Mouse (Mus musculus) liver, embryonic 15.5 days (tissue): ENCODE measurements around the gene Ggact. TPM values are rescaled to one million over a fixed set of nuclear protein-coding genes. Genes with fewer than 3 reads are reported as not detected.

Experiments
- ATAC-seq: fragments of 200-750 bp; cut with Nextera tagmentation; 2 replicates; pipeline ENCODE4 v1.8.0; 2017; ENCODE audit warnings: moderate number of reproducible peaks, mild to moderate bottlenecking, moderate library complexity; ENCODE audit not compliant: insufficient read depth
- H3K27ac ChIP-seq: fragments of 300-500 bp; sonication (generic); replicated peaks from 2 replicates; pipeline ENCODE4 v1.5.1; 2015; ENCODE audit warnings: mild to moderate bottlenecking, inconsistent platforms
- H3K27me3 ChIP-seq: fragments of 300-500 bp; sonication (generic); 2 replicates; pipeline ENCODE4 v1.6.1; 2015; ENCODE audit warnings: mild to moderate bottlenecking, inconsistent platforms
- H3K36me3 ChIP-seq: fragments of 300-500 bp; sonication (generic); replicated peaks from 2 replicates; pipeline ENCODE4 v1.6.1; 2015; ENCODE audit warnings: moderate library complexity, mild to moderate bottlenecking, inconsistent platforms
- H3K4me1 ChIP-seq: fragments of 300-500 bp; sonication (generic); replicated peaks from 2 replicates; pipeline ENCODE4 v1.6.1; 2015; ENCODE audit warnings: inconsistent platforms
- H3K4me2 ChIP-seq: fragments of 300-500 bp; sonication (generic); 2 replicates; pipeline ENCODE4 v1.6.1; 2015; ENCODE audit warnings: moderate library complexity, mild to moderate bottlenecking, inconsistent platforms
- H3K4me3 ChIP-seq: fragments of 300-500 bp; sonication (generic); replicated peaks from 2 replicates; pipeline ENCODE4 v1.5.1; 2015; ENCODE audit warnings: mild to moderate bottlenecking, inconsistent platforms
- H3K9ac ChIP-seq: fragments of 300-500 bp; sonication (generic); 2 replicates; pipeline ENCODE4 v1.6.1; 2015; ENCODE audit warnings: moderate library complexity, mild to moderate bottlenecking, inconsistent platforms
- H3K9me3 ChIP-seq: fragments of 300-500 bp; sonication (generic); replicated peaks from 2 replicates; pipeline ENCODE4 v1.6.1; 2016; ENCODE audit warnings: inconsistent platforms
- WGBS: fragments of 180-500 bp; shearing (Covaris S2); methylation state at CpG from one replicate; pipeline ENCODE4 v1.1.7; 2015; ENCODE audit warnings: mixed read lengths; ENCODE audit not compliant: insufficient replicate concordance; 5-methylcytosine and 5-hydroxymethylcytosine counted together
- polyA plus RNA-seq: library from polyadenylated mRNA; unstranded; fragments of >200 nt; fragmentation: Nextera tagmentation; extraction: Ambion mirVana; gene quantifications from 2 replicates; pipeline ENCODE4 v1.2.1, GENCODE M21; 2015

Ggact gene
- polyA plus RNA-seq, 1 experiment from 2014 or later, result 17.1 TPM

- Histone ChIP-seq H3K36me3 (no peaks in the 10 kb centered on the region), H3K27me3 (no peaks in the 10 kb centered on the region), H3K9ac (no peak overlapping the region), H3K27ac (no peak overlapping the region), H3K4me3 (no peak overlapping the region), H3K4me1 (no peaks in the 10 kb centered on the region), H3K4me2 (no peak overlapping the region), H3K9me3 (no peaks in the 10 kb centered on the region)
- WGBS, result 62% methylated on average over 4 of the region's 4 CpGs
- no peak for ATAC-seq
Observed at GRCm38 (mm10) chr14:122867531-122868285, 45.8 kb downstream of the Ggact start.

- H3K9me3 ChIP-seq, result no peaks in the 10 kb centered on the region
- no peaks in the 10 kb centered on the region for H3K36me3 ChIP-seq
- no peak for ATAC-seq
- H3K4me2 ChIP-seq, result no peak overlapping the region
- H3K27me3 ChIP-seq, result no peaks in the 10 kb centered on the region
- WGBS, result 26% methylated on average over 4 of the region's 4 CpGs
- H3K27ac ChIP-seq, result no peak overlapping the region
- no peak overlapping the region for H3K4me3 ChIP-seq
- H3K9ac ChIP-seq, result no peak overlapping the region
- H3K4me1 ChIP-seq, result no peaks in the 10 kb centered on the region
Observed at GRCm38 (mm10) chr14:122865462-122866129, 48.0 kb downstream of the Ggact start.

GRCm38 (mm10) chr14:122862623-122863022 is 50.9 kb downstream of the Ggact start:
- WGBS, result 52% methylated on average over 4 of the region's 4 CpGs

GRCm38 (mm10) chr14:122859792-122860191 is 53.8 kb downstream of the Ggact start:
- no peaks in the 10 kb centered on the region for H3K36me3 ChIP-seq
- H3K27ac ChIP-seq, result no peak overlapping the region
- no peak overlapping the region for H3K4me3 ChIP-seq
- no peak overlapping the region for H3K4me2 ChIP-seq
- no peaks in the 10 kb centered on the region for H3K27me3 ChIP-seq
- no peaks in the 10 kb centered on the region for H3K9me3 ChIP-seq
- no peak for ATAC-seq
- WGBS, result 51% methylated on average over 1 of the region's 1 CpGs
- H3K4me1 ChIP-seq, result no peaks in the 10 kb centered on the region
- no peak overlapping the region for H3K9ac ChIP-seq

More at GRCm38 (mm10) chr14:122862623-122863022, 50.9 kb downstream of the Ggact start:
- H3K27ac ChIP-seq, result no peak overlapping the region
- no peak overlapping the region for H3K4me2 ChIP-seq
- no peak overlapping the region for H3K4me3 ChIP-seq
- H3K4me1 ChIP-seq, result no peaks in the 10 kb centered on the region
- ATAC-seq, result no peak
- no peaks in the 10 kb centered on the region for H3K27me3 ChIP-seq
- no peaks in the 10 kb centered on the region for H3K9me3 ChIP-seq
- no peaks in the 10 kb centered on the region for H3K36me3 ChIP-seq
- H3K9ac ChIP-seq, result no peak overlapping the region

GRCm38 (mm10) chr14:122852506-122853057 is 61.0 kb downstream of the Ggact start:
- ATAC-seq, result no peak
- Histone ChIP-seq H3K4me1 (no peaks in the 10 kb centered on the region), H3K4me3 (no peak overlapping the region), H3K4me2 (no peak overlapping the region), H3K9ac (no peak overlapping the region), H3K27ac (no peak overlapping the region), H3K36me3 (no peaks in the 10 kb centered on the region), H3K9me3 (no peaks in the 10 kb centered on the region), H3K27me3 (no peaks in the 10 kb centered on the region)
- WGBS, result 33% methylated on average over 5 of the region's 5 CpGs

- H3K4me3 ChIP-seq, result no peak overlapping the region
- WGBS, result 58% methylated on average over 2 of the region's 2 CpGs
- H3K4me1 ChIP-seq, result no peaks in the 10 kb centered on the region
- no peaks in the 10 kb centered on the region for H3K9me3 ChIP-seq
- no peak overlapping the region for H3K4me2 ChIP-seq
- H3K36me3 ChIP-seq, result no peaks in the 10 kb centered on the region
- no peak overlapping the region for H3K9ac ChIP-seq
- H3K27ac ChIP-seq, result no peak overlapping the region
- H3K27me3 ChIP-seq, result no peaks in the 10 kb centered on the region
- ATAC-seq, result no peak
Observed at GRCm38 (mm10) chr14:122837018-122837417, 76.5 kb downstream of the Ggact start.

- WGBS, result 43% methylated on average over 4 of the region's 4 CpGs
- Histone ChIP-seq H3K9ac (no peak overlapping the region), H3K9me3 (no peaks in the 10 kb centered on the region), H3K4me2 (no peak overlapping the region), H3K36me3 (no peaks in the 10 kb centered on the region), H3K4me1 (no peaks in the 10 kb centered on the region), H3K4me3 (no peak overlapping the region), H3K27ac (no peak overlapping the region), H3K27me3 (no peaks in the 10 kb centered on the region)
- ATAC-seq, result no peak
Observed at GRCm38 (mm10) chr14:122836221-122836620, 77.3 kb downstream of the Ggact start.

GRCm38 (mm10) chr14:122835487-122836190 is 77.9 kb downstream of the Ggact start:
- ATAC-seq, result no peak
- H3K27me3 ChIP-seq, result no peaks in the 10 kb centered on the region

GRCm38 (mm10) chr14:122834753-122835152 is 78.8 kb downstream of the Ggact start:
- Histone ChIP-seq H3K4me3 (no peak overlapping the region), H3K9me3 (no peaks in the 10 kb centered on the region), H3K4me1 (no peaks in the 10 kb centered on the region), H3K27me3 (no peaks in the 10 kb centered on the region), H3K36me3 (no peaks in the 10 kb centered on the region), H3K27ac (no peak overlapping the region), H3K9ac (no peak overlapping the region), H3K4me2 (no peak overlapping the region)
- no peak for ATAC-seq
- 82% methylated on average over 1 of the region's 1 CpGs for WGBS

More at GRCm38 (mm10) chr14:122835487-122836190, 77.9 kb downstream of the Ggact start:
- Histone ChIP-seq H3K9me3 (no peaks in the 10 kb centered on the region), H3K4me3 (no peak overlapping the region), H3K4me1 (no peaks in the 10 kb centered on the region), H3K9ac (no peak overlapping the region), H3K36me3 (no peaks in the 10 kb centered on the region), H3K4me2 (no peak overlapping the region), H3K27ac (no peak overlapping the region)
- 59% methylated on average over 7 of the region's 7 CpGs for WGBS

GRCm38 (mm10) chr14:122833666-122834065 is 79.9 kb downstream of the Ggact start:
- Histone ChIP-seq H3K4me2 (no peak overlapping the region), H3K4me1 (no peaks in the 10 kb centered on the region), H3K9ac (no peak overlapping the region), H3K9me3 (no peaks in the 10 kb centered on the region), H3K4me3 (no peak overlapping the region), H3K27me3 (no peaks in the 10 kb centered on the region), H3K27ac (no peak overlapping the region), H3K36me3 (no peaks in the 10 kb centered on the region)
- ATAC-seq, result no peak
- WGBS, result 51% methylated on average over 3 of the region's 3 CpGs

GRCm38 (mm10) chr14:122830433-122830832 is 83.1 kb downstream of the Ggact start:
- ATAC-seq, result no peak
- Histone ChIP-seq H3K9me3 (no peaks in the 10 kb centered on the region), H3K4me3 (no peak overlapping the region), H3K4me2 (no peak overlapping the region), H3K9ac (no peak overlapping the region), H3K27me3 (no peaks in the 10 kb centered on the region), H3K36me3 (no peaks in the 10 kb centered on the region), H3K27ac (no peak overlapping the region), H3K4me1 (no peaks in the 10 kb centered on the region)
- 59% methylated on average over 1 of the region's 1 CpGs for WGBS
